Mouse (Mus musculus) kidney, adult 2 months (tissue): Measurements from ENCODE around the gene Zfp710.

Source experiments
- CTCF ChIP-seq: fragments of 200-500 bp; conservative IDR thresholded peaks from 2 replicates; pipeline ENCODE4 v1.5.1; 2011; ENCODE audit warnings: low read depth, mild to moderate bottlenecking, control low read depth, low read length, moderate library complexity, mixed read lengths; ENCODE audit not compliant: insufficient read depth, insufficient read length
- POLR2A ChIP-seq: fragments of 200-500 bp; IDR thresholded peaks from one replicate; pipeline ENCODE4 v1.6.1; 2011; ENCODE audit warnings: low read depth, low read length, control low read depth

- TF ChIP-seq CTCF (no peak), POLR2A (no peak)
Observed at GRCm38 (mm10) chr7:79986717-79987116, 37.9 kb upstream of the Zfp710 start.
